Mouse (Mus musculus): Measurements from ENCODE around the gene Cyp4a12b. TPM values are rescaled to one million over a fixed set of nuclear protein-coding genes. Genes with fewer than 3 reads are reported as not detected.
"Not testable (repeated sequence)": the region's sequence is repeated elsewhere in the genome, so short reads cannot be mapped to it uniquely, and the experiment has no call there.

Gene Cyp4a12b
- polyA plus RNA-seq, 1 experiment from 2014 or later: not detected

GRCm38 (mm10) chr4:115476051-115476450, 64.6 kb downstream of the Cyp4a12b start:
- not testable (repeated sequence) for H3K9me3 ChIP-seq (replicated peaks; ENCODE audit: control insufficient read depth, low read length); H3K27ac ChIP-seq (replicated peaks; ENCODE audit: low read depth, low read length); H3K9ac ChIP-seq (replicated peaks; ENCODE audit: low read length); H3K27me3 ChIP-seq (ENCODE audit: control insufficient read depth, insufficient read depth, low read length); H3K4me1 ChIP-seq (ENCODE audit: control insufficient read depth, insufficient read depth, low read length); ATAC-seq (replicated peaks; ENCODE audit: insufficient number of reproducible peaks, low FRiP score, low TSS enrichment, low read depth); H3K4me2 ChIP-seq (ENCODE audit: low read depth, low read length); H3K4me3 ChIP-seq (ENCODE audit: low read depth, low read length); H3K36me3 ChIP-seq (replicated peaks; ENCODE audit: control insufficient read depth, insufficient read depth, low read depth, low read length)
- peak; percentile 5 for DNase-seq (ENCODE audit: low spot score)

GRCm38 (mm10) chr4:115481006-115481652, 69.7 kb downstream of the Cyp4a12b start:
- no peak for ATAC-seq (replicated peaks; ENCODE audit: insufficient number of reproducible peaks, low FRiP score, low TSS enrichment, low read depth)
- Histone ChIP-seq H3K4me1 (ENCODE audit: control insufficient read depth, insufficient read depth, low read length) (no peaks in the 10 kb centered on the region), H3K9ac (replicated peaks; ENCODE audit: low read length) (no peak overlapping the region), H3K36me3 (replicated peaks; ENCODE audit: control insufficient read depth, insufficient read depth, low read depth, low read length) (no peaks in the 10 kb centered on the region), H3K4me3 (ENCODE audit: low read depth, low read length) (no peak overlapping the region), H3K9me3 (replicated peaks; ENCODE audit: control insufficient read depth, low read length) (no peaks in the 10 kb centered on the region), H3K27ac (replicated peaks; ENCODE audit: low read depth, low read length) (no peak overlapping the region), H3K27me3 (ENCODE audit: control insufficient read depth, insufficient read depth, low read length) (no peaks in the 10 kb centered on the region), H3K4me2 (ENCODE audit: low read depth, low read length) (no peak overlapping the region)
- DNase-seq (ENCODE audit: low spot score): no peak
- 79% methylated on average over 6 of the region's 6 CpGs for WGBS

Other genes starting within 250 kb of the Cyp4a12b start
- gene Cyp4a29, start 169.5 kb upstream of the Cyp4a12b start, polyA plus RNA-seq (2014; fragmentation: Nextera tagmentation; extraction: Ambion mirVana): not detected in 2 replicates
- not detected in 2 replicates for gene Cyp4a12a, start 112.6 kb upstream of the Cyp4a12b start, polyA plus RNA-seq (2014; fragmentation: Nextera tagmentation; extraction: Ambion mirVana)
- gene Cyp4a30b, start 41.0 kb downstream of the Cyp4a12b start, polyA plus RNA-seq (2014; fragmentation: Nextera tagmentation; extraction: Ambion mirVana): not detected in 2 replicates
- not detected in 2 replicates for gene Cyp4a14, start 84.5 kb downstream of the Cyp4a12b start, polyA plus RNA-seq (2014; fragmentation: Nextera tagmentation; extraction: Ambion mirVana)
- not detected in 2 replicates for gene Cyp4a10, start 106.6 kb downstream of the Cyp4a12b start, polyA plus RNA-seq (2014; fragmentation: Nextera tagmentation; extraction: Ambion mirVana)
- gene Cyp4a31, start 152.0 kb downstream of the Cyp4a12b start, polyA plus RNA-seq (2014; fragmentation: Nextera tagmentation; extraction: Ambion mirVana): not detected in 2 replicates
- not detected in 2 replicates for gene Cyp4a32, start 189.3 kb downstream of the Cyp4a12b start, polyA plus RNA-seq (2014; fragmentation: Nextera tagmentation; extraction: Ambion mirVana)
- not detected in 2 replicates for gene Cyp4b1, start 236.1 kb downstream of the Cyp4a12b start, polyA plus RNA-seq (2014; fragmentation: Nextera tagmentation; extraction: Ambion mirVana)